Mouse (Mus musculus): ENCODE results near the gene Gse1. TPM values are rescaled to one million over a fixed set of nuclear protein-coding genes. Genes with fewer than 3 reads are reported as not detected.
"Not testable (repeated sequence)": the region's sequence is repeated elsewhere in the genome, so short reads cannot be mapped to it uniquely, and the experiment has no call there.

The Gse1 gene
- total RNA-seq, 2 experiments from 2014 or later = 58.1 to 60.7 TPM

- no peak for DNase-seq (ENCODE audit: low spot score in 2 of 2)
These were observed 112.9 kb downstream of the Gse1 start for GRCm38 (mm10) chr8:120341124-120341523.

- DNase-seq (ENCODE audit: low spot score in 2 of 2) = no peak
These were observed 114.7 kb downstream of the Gse1 start for GRCm38 (mm10) chr8:120342847-120343548.

GRCm38 (mm10) chr8:120343582-120343981, 115.3 kb downstream of the Gse1 start:
- DNase-seq (ENCODE audit: low spot score in 2 of 2) = no peak

- no peak for DNase-seq (ENCODE audit: low spot score in 2 of 2)
These were observed 115.9 kb downstream of the Gse1 start for GRCm38 (mm10) chr8:120344166-120344565.

- no peak for DNase-seq (ENCODE audit: low spot score in 2 of 2)
These were observed 116.3 kb downstream of the Gse1 start for GRCm38 (mm10) chr8:120344583-120344982.

- no peak for DNase-seq (ENCODE audit: low spot score in 2 of 2)
These were observed 119.6 kb downstream of the Gse1 start for GRCm38 (mm10) chr8:120347734-120348341.

- DNase-seq (ENCODE audit: low spot score in 2 of 2) = no peak
These were observed 120.7 kb downstream of the Gse1 start for GRCm38 (mm10) chr8:120348922-120349321.

- no peak for DNase-seq (ENCODE audit: low spot score in 2 of 2)
These were observed 123.2 kb downstream of the Gse1 start for GRCm38 (mm10) chr8:120351332-120352071.

- no peak for DNase-seq (ENCODE audit: low spot score in 2 of 2)
These were observed 123.8 kb downstream of the Gse1 start for GRCm38 (mm10) chr8:120352096-120352495.

GRCm38 (mm10) chr8:120356067-120356466, 127.8 kb downstream of the Gse1 start:
- DNase-seq (ENCODE audit: low spot score in 2 of 2) = no peak

- DNase-seq (ENCODE audit: low spot score in 2 of 2) = no peak
These were observed 129.2 kb downstream of the Gse1 start for GRCm38 (mm10) chr8:120357504-120357903.

- no peak for DNase-seq (ENCODE audit: low spot score in 2 of 2)
These were observed 133.0 kb downstream of the Gse1 start for GRCm38 (mm10) chr8:120361301-120361700.

GRCm38 (mm10) chr8:120363552-120364071, 135.4 kb downstream of the Gse1 start:
- no peak for DNase-seq (ENCODE audit: low spot score in 2 of 2)

GRCm38 (mm10) chr8:120364093-120364725, 136.0 kb downstream of the Gse1 start:
- DNase-seq (ENCODE audit: low spot score in 2 of 2) = no peak

- no peak for DNase-seq (ENCODE audit: low spot score in 2 of 2)
These were observed 138.6 kb downstream of the Gse1 start for GRCm38 (mm10) chr8:120366840-120367239.

GRCm38 (mm10) chr8:120368191-120368590, 139.9 kb downstream of the Gse1 start:
- not testable (repeated sequence) for DNase-seq (ENCODE audit: low spot score in 2 of 2)

GRCm38 (mm10) chr8:120368814-120369649, 140.8 kb downstream of the Gse1 start:
- DNase-seq (ENCODE audit: low spot score in 2 of 2) = peak; percentile 47 to 83

- DNase-seq (ENCODE audit: low spot score in 2 of 2) = peak in 1 of 2 experiments; percentile 55
These were observed 141.7 kb downstream of the Gse1 start for GRCm38 (mm10) chr8:120369956-120370355.

GRCm38 (mm10) chr8:120370461-120370860, 142.2 kb downstream of the Gse1 start:
- DNase-seq (ENCODE audit: low spot score in 2 of 2) = no peak

- DNase-seq (ENCODE audit: low spot score in 2 of 2) = no peak
These were observed 142.9 kb downstream of the Gse1 start for GRCm38 (mm10) chr8:120371146-120371545.

Data from adrenal gland, postnatal 4 days (tissue).